Mouse (Mus musculus) activated CD4-positive, CD25-positive, alpha-beta regulatory T cell (primary cell): Measurements from ENCODE around the gene Grik3. TPM values are rescaled to one million over a fixed set of nuclear protein-coding genes. Genes with fewer than 3 reads are reported as not detected.

Experiments
- polyA plus RNA-seq, 2 experiments: library from polyadenylated mRNA; unstranded; fragments of 100-300 nt; shearing (Covaris generic); gene quantifications; one replicate each; pipeline ENCODE4 v1.2.1; 2017

The Grik3 gene
- under 1 TPM in 1 of 2 experiments, not detected in 1; 0.02 TPM for polyA plus RNA-seq

GRCm38 (mm10) chr4:125490661-125491504, at the start of gene Grik3:
TSS of gene Grik3 (plus strand) at chr4:125490700.

